Mouse (Mus musculus): ENCODE measurements around the gene Foxo3.

Gene Foxo3

DNA sequence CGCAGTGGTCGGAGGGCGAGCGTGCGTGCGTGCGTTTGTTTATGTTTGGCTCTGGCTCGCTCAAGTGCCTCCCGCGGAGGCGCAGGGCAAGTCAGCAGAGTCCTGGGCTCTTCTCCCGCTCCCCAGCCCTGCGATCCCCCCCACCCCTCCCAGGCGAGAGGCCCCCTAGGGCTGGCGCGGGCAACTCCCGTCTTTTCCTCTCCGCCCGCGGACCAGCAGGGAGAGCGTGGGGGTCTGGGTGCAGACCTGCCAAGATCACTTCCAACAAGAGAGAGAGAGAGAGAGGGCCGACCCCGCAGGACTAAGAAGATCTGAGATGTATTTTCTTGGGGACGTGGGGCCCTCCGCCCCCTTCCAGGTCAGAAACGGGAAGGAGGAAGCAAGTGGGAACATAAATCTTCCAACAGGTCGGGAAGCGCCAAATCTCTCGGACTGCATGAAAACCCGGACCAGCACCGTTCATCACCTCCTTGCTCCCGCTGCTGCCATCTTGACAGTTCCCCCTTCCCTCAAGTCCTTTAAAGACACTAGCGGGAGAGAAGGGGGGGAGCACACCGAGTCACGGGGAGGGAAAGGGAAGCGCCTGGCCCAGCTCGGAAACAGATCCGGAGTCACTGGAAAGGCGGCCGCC is 569 bp downstream of the Foxo3 start:
- DNase-seq (ENCODE audit: low spot score): peak; percentile 67

DNA sequence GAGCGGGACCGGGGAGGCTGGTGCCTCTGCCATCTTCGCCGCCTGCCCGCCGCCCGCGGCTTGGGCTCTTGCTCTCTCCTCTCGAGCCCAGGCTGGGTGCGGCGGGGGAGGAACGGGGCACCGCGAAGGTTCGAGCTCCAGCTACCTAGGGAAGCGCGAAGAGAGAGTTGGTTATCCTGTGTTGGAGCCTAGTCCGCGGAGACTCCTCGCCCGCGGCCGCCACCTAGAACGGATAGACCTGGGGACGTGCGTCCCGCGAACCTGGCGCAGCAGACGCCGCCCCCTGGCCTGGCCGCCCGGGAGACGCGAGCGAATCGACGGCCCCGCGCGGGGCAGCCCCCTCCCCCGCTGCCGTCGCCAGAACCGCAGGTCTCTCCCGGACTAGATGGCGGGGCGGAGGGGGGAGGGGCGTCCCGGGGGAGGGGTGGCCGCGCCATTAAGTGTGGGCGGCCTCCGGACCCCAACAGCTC is 1.1 kb downstream of the Foxo3 start:
- peak; percentile 73 for DNase-seq (ENCODE audit: low spot score)

DNA sequence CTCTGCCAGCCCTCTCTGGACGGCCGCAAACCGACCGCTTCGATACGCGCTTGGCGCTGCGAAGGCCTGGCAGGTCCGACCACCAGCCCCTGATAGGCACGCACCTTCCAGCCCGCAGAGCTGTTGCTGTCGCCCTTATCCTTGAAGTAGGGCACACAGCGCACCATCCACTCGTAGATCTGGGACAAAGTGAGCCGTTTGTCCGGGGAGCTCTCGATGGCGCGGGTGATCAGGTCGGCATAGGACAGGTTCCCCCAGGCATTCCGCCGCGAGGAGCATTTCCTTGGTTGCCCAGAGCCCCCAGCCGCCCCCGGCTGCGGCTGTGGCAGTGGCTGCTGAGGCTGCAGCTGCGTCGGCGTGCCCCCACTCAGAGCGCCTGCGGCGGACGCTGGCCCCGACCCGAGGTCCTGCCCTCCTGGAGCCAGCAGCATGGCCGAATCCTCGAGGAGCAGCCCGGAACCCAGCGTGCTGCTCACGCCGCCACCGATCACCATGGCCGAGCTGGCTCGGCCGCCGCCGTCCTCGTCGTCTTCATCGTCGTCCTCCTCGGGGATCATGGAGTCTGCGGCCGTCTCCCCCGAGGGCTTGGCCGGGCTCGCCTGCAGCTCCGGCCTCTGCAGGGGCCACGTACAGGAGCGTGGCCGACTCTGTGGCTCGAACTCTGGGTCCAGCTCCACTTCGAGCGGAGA is 1.7 kb downstream of the Foxo3 start:
- DNase-seq (ENCODE audit: low spot score): peak; percentile 58

DNA sequence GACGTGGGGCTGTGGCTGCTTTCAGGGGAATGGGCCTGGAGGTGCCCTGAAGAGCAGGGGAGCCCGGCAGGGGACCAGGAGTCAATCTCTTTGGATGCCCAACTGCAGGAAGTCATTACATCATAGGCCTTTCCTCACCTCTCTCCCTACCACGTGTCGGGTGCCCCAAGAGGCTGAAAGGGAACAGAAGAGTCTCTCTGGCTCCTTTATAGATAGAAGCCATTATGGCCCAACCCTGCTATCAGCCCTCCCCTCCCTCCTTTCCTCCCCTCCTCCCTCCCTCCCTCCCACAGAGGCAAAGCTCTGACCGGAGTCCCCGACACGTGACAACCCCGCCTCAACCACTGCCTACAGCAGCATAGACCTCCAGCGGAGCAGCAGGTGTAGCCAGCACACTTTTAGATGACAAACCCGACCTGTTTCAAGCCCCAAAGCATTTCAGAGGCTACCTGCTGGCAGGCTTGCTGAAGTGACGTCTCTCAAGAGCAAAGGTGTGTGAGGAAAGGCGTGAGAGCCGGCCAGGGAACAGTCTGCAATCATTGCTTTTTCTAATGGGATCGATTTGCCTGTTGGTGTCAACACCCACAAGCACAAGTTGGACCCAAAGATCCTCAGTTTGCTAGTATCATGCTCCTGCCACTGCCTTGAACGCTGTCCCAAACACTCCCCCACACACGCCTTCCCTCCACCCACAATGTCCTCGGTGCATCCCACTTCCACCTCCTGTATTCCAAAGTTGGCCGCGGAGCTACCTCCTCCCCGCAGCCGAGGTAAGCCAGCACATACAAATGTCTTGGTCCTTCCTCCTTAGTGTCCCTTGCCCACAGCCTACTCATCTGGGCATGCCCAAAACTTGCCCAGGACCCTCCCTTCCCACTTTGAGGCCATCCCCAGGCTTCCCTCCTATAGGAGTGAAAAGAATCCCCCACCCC is 2.5 kb downstream of the Foxo3 start:
- peak; percentile 75 for DNase-seq (ENCODE audit: low spot score)

DNA sequence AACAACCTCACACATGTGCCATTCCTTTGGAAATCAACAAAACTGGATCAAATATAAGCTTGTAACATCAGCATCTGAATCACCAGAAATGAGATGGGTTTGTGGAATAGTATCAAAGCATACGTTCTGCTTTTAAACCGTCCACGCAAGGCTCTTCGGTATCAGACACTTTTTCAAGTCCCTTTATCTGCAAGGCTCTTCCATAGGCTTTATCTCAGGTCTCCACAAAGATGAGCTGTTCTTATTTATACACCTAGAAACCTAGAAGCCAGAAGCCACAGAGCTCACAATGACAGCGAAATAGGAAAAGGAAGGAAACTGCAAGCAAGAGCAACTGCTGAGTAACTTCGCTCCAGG is 3.2 kb downstream of the Foxo3 start:
- DNase-seq (ENCODE audit: low spot score): no peak

DNA sequence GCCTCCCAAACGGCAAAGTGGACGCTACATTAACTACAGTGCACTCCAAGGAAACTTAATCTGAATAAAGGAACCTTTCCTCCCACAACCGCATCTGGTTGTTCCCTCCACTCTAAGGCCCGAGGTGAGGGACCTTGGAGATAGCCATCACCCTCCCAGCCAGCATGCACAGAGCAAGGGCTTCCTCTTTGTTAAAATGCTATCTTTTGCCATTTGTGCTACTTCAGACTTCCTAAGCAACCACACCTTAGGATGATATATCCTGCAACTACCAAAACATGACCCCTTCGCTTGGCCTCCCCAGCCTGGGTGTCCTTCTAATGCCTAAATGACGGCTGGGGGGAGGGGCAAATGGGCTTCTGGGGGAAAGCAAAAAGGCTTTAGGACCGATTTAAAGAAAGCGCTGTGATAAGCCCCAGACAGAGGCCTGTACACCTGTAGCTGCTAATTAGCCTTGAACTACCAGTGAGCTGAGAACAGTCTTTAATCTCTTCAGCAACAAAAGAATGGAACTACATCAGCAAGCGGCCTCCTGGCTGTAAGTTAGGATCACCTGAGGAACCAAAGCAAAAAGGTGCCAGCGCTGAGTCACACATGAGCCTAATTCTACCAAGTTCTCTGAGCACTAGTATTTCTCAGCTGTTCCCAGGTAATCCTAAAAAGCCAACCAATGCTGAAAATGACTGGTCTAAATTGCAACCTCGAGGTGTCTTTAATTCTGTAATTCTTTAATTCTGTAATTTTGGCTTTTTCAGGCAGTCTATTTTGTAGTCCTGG is 4.9 kb downstream of the Foxo3 start:
- DNase-seq (ENCODE audit: low spot score): peak; percentile 33

DNA sequence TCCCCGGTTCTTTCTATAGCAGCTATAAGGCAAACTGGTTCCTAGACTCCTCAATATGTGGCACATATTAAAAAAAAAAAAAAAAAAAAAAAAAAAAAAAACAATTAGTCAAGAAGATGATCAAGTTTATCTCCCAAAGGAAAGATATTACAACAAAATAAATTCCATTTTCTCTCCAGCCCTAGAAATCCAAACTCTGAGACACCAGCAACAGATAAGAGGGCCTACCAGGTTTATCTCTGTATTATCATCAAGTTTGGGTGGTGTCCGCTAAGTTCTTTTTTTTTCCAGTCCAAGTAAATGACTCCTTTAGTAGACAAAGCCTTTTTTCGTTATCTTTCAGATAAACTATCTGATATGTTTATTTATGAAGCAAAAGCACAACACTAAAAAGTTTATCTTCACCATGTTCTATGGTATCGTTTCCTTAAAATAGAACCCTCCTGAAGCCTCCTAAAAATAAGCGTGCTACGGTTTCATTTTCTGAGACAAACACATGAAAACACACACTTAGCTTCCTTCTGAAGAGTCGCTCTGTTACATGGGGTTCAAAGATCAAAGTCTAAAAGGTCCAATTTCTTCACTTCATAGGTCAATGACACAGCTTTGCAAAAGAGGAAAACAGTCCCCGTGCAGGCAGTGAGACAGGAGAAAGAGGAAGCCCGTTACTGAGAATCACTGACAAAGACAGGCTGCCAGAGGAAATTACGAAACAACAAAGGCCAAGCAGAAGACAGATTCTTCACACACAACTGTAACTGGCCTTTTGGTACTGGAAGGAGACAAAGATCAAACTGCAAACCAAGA is 6.1 kb downstream of the Foxo3 start:
- peak; percentile 33 for DNase-seq (ENCODE audit: low spot score)

DNA sequence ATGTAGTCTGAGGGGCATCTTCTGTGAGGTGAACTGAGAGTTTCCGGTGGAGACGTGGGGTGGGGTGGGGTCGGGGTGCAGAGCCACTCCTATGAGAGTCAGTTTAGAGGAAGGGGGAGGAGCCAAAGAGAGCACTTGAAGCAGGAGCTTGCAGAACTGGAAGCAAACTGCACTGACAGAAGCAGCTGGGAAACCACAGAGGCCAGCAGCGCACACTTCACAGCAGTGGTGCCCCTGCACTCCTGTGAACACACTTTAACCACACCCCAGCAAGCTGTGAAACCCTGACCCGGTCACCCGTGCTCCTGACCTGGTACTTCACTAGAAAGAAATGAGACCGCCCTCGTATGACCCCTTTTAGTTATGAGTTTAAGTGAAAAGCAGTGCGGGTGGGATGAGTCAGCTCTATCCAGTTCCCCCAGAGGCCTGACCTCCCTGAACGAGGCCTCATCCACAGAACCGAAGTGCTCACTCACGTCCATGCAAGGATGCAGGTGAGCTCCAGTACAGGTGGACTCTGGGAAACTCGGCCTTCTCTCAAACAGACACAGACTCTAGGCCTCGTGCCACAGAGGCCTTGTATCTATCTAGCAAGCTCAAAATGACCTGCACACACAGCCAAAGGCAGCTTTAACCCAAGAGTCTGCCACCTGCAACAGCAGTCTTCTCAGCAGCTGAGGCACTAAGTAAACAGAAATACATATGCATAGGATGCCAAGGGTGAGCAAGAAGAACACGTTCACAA is 7.1 kb downstream of the Foxo3 start:
- peak; percentile 40 for DNase-seq (ENCODE audit: low spot score)

DNA sequence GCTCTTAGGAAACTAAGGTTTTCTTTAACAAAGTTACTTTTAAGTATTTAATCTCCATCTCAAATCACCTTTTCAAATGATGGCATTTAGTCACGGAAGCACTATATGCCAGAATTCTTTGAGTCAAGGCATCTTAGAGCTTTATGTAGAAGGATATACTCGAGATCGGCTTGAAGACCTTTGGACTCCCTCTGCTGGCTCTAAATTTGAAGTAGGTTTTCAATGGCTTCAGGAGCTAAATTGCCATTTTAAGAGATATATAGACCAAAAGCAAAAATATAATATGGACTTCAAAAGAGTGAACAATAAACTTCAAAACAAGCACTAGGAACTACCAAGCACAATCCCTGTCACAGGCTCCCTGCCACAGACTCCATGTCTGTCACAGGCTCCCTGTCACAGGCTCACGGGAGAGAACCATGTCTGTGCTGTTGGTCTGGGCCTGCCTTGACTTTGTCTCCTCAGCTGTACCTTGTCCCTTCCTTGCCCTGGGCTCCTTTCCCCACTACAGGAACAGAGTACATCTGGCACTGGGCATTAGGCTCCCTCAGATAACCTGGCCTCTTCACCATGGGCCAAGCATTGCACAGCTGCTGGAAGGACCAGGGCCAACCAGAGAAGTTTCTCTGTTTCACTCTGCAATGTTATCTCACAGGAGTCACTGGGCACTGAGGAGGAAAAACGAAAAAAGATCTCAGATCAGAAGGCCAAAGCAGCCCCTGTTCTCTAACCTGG is 8.6 kb downstream of the Foxo3 start:
- peak; percentile 38 for DNase-seq (ENCODE audit: low spot score)

DNA sequence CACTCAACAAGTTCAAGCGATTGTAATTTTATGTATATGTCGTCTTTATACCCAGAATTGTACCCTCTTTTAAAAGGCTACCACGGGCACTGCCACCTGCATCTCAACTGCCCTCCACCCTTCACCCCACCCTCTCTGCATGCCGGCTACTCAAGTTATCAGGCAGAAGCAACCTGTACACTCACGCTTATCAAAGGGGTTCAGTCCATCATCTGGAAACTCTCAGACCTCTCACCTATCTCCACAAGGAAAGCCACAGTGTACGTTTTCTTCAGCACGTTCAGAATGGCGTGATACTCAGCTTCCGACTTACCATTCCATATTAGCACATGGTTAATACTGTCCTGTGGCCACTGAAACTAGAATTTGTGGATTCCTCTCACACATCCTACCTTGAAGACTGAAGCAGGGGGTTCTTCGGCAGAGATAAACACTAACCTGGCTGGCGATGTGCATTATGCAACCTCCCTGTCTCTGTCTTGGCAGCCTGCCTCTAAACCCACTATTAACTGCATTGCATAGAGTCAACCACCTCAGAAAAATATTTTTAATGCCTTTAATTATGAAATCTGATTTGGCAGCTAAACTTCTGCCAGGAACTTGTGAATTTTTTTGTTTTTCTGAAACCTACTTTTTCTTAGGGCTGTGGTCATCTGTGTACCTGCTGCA is 11.4 kb downstream of the Foxo3 start:
- no peak for DNase-seq (ENCODE audit: low spot score)

DNA sequence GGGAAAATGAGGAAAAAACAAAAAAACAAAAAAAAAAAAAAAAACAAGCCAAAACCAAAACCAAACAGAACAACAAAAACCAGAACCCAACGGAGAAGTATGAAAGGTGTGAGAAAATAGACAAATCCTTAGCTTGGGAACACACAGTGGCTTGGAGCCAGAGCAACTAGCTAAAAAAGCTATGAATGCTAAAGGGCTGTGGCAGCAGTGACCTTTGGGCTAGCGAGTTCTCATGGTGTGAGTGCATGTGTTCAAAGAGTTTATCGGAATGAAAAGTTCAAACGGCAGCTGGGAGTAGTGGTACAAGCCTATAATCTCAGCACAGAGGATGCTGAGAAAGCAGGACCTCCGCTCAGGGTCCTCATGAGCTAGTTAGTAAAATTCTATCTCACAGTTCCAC is 12.4 kb downstream of the Foxo3 start:
- no peak for DNase-seq (ENCODE audit: low spot score)

DNA sequence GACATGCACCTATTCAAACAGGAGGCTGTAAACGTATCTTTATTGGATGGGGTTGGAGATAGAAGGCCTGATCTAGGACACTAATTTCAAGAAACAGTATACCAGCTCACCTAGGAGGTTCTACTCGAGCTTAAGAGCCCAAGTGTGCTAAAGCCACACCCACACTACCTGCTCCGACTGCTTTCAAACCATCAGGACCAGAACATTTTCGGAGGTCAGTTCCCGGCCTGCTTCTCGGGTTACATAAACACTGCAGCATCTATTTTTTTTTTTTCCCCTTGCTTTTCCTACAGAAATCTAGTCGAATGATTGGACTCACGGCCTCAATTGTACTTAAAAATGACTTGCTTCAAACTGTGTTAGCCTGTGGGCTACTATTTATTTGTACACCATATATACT is 12.9 kb downstream of the Foxo3 start:
- DNase-seq (ENCODE audit: low spot score): no peak

DNA sequence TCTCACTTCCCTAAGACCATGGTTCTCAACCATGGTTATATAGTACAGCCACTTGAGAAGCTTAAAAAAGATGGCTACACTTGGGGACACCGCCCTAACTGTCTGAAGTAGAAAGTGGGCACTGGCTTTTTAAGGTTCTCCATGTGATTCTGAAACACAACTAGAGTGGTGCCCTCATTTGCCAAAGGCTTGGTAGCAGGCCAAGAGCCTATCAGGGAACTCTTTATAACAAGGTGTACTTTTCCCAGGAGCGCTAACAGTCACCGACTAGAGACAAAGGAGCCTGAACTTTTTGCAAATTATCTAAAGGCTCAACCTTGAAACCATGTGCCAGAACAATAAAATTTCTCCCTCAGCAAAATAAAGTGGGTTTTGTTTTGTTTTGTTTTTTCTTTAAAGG is 14.5 kb downstream of the Foxo3 start:
- no peak for DNase-seq (ENCODE audit: low spot score)

DNA sequence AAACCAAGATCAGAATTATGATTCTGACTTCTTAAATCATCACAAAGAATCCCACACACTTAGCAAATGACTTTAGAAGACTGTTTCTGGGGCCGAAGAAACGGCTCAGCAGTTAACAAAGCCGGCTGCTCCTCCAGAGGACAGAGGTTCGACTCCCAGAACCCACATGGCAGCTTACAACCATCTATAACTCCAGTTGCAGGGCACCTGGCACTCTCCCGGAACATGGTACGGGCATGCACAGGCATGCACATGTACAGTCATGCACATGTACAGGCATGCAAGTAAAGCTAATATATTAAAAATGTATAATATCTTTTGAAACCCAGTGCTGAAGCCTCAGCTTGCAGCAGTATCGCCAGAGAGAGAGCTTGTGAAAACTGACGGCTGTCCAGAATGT is 15.5 kb downstream of the Foxo3 start:
- DNase-seq (ENCODE audit: low spot score): no peak

DNA sequence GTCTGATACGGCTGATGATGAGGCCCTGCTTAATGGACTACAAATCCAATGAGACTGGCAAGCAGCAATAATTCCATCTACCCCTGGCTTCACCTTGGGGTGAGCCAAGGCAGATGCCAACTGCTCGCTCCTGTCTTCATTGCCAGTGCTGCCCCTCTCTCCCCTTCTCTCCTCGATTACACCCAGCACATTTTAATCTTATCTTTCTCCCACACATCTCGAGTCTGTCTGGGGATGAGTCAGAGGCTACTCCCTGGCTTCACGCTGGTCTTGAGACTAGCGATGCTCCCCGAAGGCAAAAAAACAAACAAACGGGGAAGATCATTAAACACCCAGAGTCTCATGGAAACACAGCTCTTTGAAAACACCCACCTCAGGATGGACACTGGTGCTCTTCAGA is 16.0 kb downstream of the Foxo3 start:
- no peak for DNase-seq (ENCODE audit: low spot score)

DNA sequence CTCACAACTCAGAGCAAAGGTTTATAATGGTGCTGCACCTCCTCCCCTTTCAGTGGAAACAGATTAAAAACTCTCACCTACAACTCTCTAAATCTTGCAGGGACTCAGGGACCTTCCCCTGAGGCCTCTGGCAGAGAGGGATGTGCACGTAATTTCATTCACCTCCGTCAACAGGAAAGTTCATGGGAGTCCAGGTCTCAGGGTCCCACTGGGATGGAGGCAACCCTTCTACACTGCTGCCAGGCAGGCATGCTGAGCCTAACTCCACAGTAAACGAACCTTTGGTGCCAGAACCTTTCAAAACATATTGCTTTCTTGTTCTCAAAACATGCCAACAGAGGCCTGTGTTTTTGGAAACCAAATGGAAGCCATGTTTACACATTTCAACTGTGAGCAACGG is 17.0 kb downstream of the Foxo3 start:
- DNase-seq (ENCODE audit: low spot score): no peak

DNA sequence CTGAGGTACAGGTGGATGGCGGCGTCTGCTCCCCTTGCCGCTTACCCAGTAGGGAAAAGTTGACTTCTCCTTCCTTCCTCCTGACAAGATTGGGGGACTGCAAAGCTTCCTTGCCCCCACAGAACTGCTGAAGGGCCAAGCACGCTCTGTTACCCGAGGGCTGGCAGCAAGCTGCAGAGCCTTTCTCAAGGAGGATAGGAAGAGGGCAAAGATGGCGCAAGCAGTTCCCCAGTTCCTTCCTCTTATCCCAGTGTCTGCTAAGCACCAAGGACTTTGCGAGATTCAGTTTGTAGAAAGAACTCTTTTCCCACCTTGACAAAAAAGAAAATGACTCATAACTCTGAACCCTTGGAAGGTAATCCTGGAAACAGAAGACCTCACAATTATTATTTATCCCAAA is 18.6 kb downstream of the Foxo3 start:
- no peak for DNase-seq (ENCODE audit: low spot score)

DNA sequence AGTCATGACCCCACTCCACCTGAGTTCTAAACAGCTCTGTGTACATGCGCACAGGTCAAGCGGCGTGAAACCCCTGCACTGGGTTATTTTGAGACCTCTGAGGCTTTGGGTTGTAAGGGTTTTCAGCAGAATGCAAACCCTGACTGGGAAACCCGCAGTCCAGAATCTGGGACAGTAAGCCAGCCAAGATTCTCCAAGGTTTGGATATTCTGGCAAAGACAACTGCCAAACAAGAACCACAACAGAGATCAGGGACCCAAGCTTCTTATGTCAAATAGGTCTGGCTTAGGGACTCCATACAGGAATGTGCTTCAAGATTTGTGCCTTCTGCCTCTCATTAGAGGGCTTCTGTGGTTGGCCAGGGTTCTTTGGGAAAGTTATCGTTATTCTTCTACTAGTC is 21.8 kb downstream of the Foxo3 start:
- DNase-seq (ENCODE audit: low spot score): no peak

DNA sequence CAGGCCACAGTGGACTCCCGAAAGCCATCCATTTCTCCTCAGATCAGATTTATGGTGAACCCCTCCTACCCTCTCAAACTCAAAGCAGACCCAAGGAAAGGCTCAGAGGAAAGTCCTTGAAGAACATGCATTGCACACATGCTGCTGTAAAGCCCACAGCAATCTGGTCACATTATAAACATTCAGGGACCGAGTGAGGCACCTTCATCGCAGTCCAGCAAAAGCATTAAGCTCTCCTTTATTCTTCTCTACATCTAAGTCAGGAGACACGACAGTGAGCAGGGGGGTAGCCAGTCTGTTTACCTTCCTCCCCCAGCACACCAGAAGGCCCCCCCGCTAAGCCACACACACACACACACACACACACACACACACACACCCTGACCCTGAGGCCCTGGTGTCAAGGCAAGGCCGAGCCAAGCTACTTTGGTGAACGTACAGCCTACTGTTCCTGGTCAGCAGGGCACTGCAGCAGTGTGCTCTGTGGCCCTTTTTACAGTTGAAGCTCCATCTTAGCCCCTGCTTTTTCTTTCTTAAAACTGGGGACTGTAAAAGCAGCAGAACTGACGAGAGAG is 24.7 kb downstream of the Foxo3 start:
- DNase-seq (ENCODE audit: low spot score): no peak

Measured in testis, postnatal 10 days (tissue).